Mouse (Mus musculus): ENCODE measurements around the gene Tmem38b. TPM values are rescaled to one million over a fixed set of nuclear protein-coding genes. Genes with fewer than 3 reads are reported as not detected.
A peak's percentile ranks its signal among the peaks of the same experiment; 100 is the strongest.

Tmem38b gene
- polyA plus RNA-seq (2021) = 19.8 TPM

GRCm38 (mm10) chr4:53825821-53826605, at the start of gene Tmem38b:
Gene Tmem38b (plus strand): TSS chr4:53826045.
- ATAC-seq (peak; percentile 87), DNase-seq (ENCODE audit: low read depth, low spot score) (no peak)
- TF ChIP-seq CTCF (IDR thresholded peaks at IDR 0.05) = peak; percentile 14
- POLR2A ChIA-PET = no interaction called here
- CTCF ChIA-PET = no interaction called here
- H3K27me3 ChIP-seq = no peaks in the 10 kb centered on the region
- in situ Hi-C loops (cut with MboI; ENCODE audit: low pct_unique_long_range_greater_than_20kb) = no loop called here

DNA sequence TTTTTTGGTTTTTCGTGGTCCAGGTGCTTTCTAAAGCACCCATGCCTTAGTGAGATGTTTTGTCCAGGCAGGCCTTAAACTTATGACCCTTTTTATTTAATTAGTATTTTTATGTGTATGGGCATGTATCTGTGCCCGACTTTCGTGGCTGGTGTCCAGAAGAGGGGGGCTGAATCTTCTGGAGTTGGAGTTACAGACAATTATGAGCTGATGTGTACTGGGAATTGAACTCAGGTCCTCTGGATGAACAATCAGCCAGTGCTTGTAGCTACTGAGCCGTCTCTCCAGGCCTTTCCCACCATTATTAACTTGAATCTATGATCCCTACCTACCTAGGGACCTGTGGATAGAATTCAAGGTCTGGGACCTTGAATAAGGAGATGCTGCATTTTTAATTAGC, 44.4 kb upstream of the Tmem38b start:
- CTCF ChIA-PET = no interaction called here
- no peak for DNase-seq (ENCODE audit: low read depth, low spot score)
- H3K27me3 ChIP-seq = no peaks in the 10 kb centered on the region
- POLR2A ChIA-PET = interaction anchor here (0.8 kb wide), 1 partner anchor 9 kb away, joined by 4 read pairs; no protein-coding TSS in a partner anchor
- no peak for TF ChIP-seq CTCF (IDR thresholded peaks at IDR 0.05)
- in situ Hi-C loops (cut with MboI; ENCODE audit: low pct_unique_long_range_greater_than_20kb) = no loop called here
- ATAC-seq = no peak

- in situ Hi-C loops (cut with MboI; ENCODE audit: low pct_unique_long_range_greater_than_20kb) = no loop called here
- no peak for TF ChIP-seq CTCF (IDR thresholded peaks at IDR 0.05)
- ChIA-PET CTCF (no interaction called here), POLR2A (no interaction called here)
- ATAC-seq (no peak), DNase-seq (ENCODE audit: low read depth, low spot score) (no peak)
- H3K27me3 ChIP-seq = no peaks in the 10 kb centered on the region
Observed at GRCm38 (mm10) chr4:53782216-53783070, 43.4 kb upstream of the Tmem38b start.

DNA sequence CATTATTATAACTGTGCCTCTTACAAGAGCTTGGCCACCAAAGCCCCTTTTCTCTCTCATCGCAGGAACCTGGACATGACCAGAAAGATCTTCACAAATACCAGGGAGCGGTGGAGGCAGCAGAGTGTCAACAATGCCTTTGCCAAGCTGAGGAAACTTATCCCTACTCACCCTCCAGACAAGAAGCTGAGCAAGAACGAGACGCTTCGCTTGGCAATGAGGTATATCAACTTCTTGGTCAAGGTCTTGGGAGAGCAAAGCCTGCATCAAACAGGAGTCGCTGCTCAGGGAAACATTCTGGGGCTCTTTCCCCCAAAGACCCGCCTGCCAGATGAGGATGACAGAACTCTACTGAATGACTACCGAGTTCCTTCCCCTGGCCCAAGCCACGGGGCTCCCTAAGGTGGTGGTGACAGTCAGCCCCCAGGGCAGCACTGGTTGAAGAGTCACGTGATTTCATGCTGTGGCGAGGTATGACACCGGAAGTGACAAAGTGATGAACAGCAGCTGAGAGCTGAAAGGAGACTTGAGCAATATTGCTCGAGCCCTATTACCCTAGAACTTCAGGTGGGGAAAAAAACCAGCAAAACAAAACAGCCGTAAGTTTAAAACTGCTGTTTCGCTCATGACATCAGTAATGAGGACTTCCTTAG, 40.0 kb upstream of the Tmem38b start:
- no peaks in the 10 kb centered on the region for H3K27me3 ChIP-seq
- no peak for TF ChIP-seq CTCF (IDR thresholded peaks at IDR 0.05)
- ATAC-seq = no peak
- CTCF ChIA-PET = interaction anchor here (1.3 kb wide), 1 partner anchor 65 kb away, joined by 3 read pairs; no protein-coding TSS in a partner anchor
- DNase-seq (ENCODE audit: low read depth, low spot score) = no peak
- POLR2A ChIA-PET = no interaction called here
- in situ Hi-C loops (cut with MboI; ENCODE audit: low pct_unique_long_range_greater_than_20kb) = no loop called here

DNA sequence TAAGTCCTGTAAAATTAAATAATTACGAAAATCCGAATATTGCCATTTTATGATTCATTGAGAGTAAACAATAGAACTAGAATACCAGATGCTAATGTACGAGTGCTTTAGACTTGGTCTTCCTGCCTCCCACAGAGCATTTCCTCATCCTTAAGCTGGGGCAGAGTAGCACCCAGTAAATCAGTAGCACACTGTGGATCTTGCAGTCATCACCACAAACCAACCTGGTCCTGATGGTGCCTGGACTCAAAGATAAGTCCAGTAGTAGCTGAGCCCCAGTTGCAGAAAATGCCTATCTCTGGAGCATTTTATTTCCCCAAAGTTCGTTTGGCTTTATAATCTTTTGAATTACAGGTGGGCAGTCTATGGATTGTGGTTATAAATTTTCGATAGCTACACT, 39.0 kb upstream of the Tmem38b start:
- ATAC-seq (no peak), DNase-seq (ENCODE audit: low read depth, low spot score) (no peak)
- ChIA-PET POLR2A (no interaction called here), CTCF (no interaction called here)
- no peak for TF ChIP-seq CTCF (IDR thresholded peaks at IDR 0.05)
- no peaks in the 10 kb centered on the region for H3K27me3 ChIP-seq
- in situ Hi-C loops (cut with MboI; ENCODE audit: low pct_unique_long_range_greater_than_20kb) = no loop called here

DNA sequence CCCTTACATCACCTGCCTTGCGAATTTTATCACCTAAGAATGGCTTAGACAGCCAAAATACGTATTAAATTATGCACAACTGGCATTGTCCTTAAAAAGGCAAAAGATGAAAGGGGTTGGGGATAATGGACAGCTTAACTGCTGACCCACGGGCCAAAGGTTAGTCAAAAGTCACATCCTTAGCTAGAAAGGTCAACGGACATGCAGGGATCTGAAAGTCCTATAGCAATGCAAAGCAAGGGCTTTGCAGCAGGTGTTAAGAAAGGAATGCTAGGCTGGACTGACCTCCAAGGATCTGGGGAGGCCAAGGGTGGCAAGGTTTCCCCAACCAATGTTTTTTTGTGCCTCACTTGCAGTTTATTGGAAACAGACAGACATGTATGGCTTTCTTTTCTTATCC, 36.5 kb upstream of the Tmem38b start:
- TF ChIP-seq CTCF (IDR thresholded peaks at IDR 0.05) = no peak
- CTCF ChIA-PET = no interaction called here
- POLR2A ChIA-PET = interaction anchor here (0.8 kb wide), 1 partner anchor 123 kb away, joined by 3 read pairs; no protein-coding TSS in a partner anchor
- in situ Hi-C loops (cut with MboI; ENCODE audit: low pct_unique_long_range_greater_than_20kb) = no loop called here
- no peaks in the 10 kb centered on the region for H3K27me3 ChIP-seq
- DNase-seq (ENCODE audit: low read depth, low spot score) (no peak), ATAC-seq (no peak)

- no peak for TF ChIP-seq CTCF (IDR thresholded peaks at IDR 0.05)
- in situ Hi-C loops (cut with MboI; ENCODE audit: low pct_unique_long_range_greater_than_20kb) = no loop called here
- ATAC-seq = no peak
Observed at GRCm38 (mm10) chr4:53794257-53794966, 31.4 kb upstream of the Tmem38b start.

GRCm38 (mm10) chr4:53795086-53795485, 30.8 kb upstream of the Tmem38b start:
- ATAC-seq (no peak), DNase-seq (ENCODE audit: low read depth, low spot score) (no peak)
- H3K27me3 ChIP-seq = no peaks in the 10 kb centered on the region
- ChIA-PET POLR2A (no interaction called here), CTCF (interaction anchor here (1.2 kb wide), 1 partner anchor 11 kb away, joined by 3 read pairs; no protein-coding TSS in a partner anchor)
- in situ Hi-C loops (cut with MboI; ENCODE audit: low pct_unique_long_range_greater_than_20kb) = no loop called here
- TF ChIP-seq CTCF (IDR thresholded peaks at IDR 0.05) = no peak

More at GRCm38 (mm10) chr4:53794257-53794966, 31.4 kb upstream of the Tmem38b start:
- CTCF ChIA-PET = interaction anchor here (1.2 kb wide), 1 partner anchor 10 kb away, joined by 3 read pairs; no protein-coding TSS in a partner anchor
- H3K27me3 ChIP-seq = no peaks in the 10 kb centered on the region
- DNase-seq (ENCODE audit: low read depth, low spot score) = no peak
- POLR2A ChIA-PET = no interaction called here

DNA sequence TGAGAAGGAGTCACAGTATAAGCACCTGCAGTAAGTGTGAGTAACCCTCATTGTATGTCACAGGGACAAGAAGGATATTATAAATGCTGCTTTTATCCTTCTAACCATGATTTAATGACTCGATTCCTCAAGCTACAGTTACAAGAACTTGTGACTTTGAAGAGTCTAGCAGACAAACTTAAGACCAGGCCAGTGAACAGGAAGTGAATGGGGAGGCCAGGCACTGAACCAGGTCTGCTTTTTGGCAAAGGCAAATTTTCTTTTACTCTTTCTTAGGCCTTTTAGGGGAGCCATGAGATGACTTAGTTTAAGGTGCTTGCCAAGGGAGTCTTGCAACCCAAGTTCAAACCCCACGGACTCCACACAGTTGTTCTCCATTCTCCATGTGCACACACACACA, 30.1 kb upstream of the Tmem38b start:
- in situ Hi-C loops (cut with MboI; ENCODE audit: low pct_unique_long_range_greater_than_20kb) = no loop called here
- DNase-seq (ENCODE audit: low read depth, low spot score) (no peak), ATAC-seq (no peak)
- ChIA-PET CTCF (interaction anchor here (1.2 kb wide), 1 partner anchor 12 kb away, joined by 3 read pairs; no protein-coding TSS in a partner anchor), POLR2A (no interaction called here)
- no peak for TF ChIP-seq CTCF (IDR thresholded peaks at IDR 0.05)
- H3K27me3 ChIP-seq = no peaks in the 10 kb centered on the region
